Mouse (Mus musculus) liver, embryonic 14.5 days (tissue): ENCODE data around the gene Cadm2.

Experiments used
- CTCF ChIP-seq: IDR thresholded peaks from 2 replicates; pipeline ENCODE4 v1.5.1; 2016; ENCODE audit warnings: antibody characterized with exemption, low read depth, control low read depth
- EP300 ChIP-seq: IDR thresholded peaks from 2 replicates; pipeline ENCODE4 v1.6.1; 2016; ENCODE audit warnings: antibody characterized with exemption, low read depth

DNA sequence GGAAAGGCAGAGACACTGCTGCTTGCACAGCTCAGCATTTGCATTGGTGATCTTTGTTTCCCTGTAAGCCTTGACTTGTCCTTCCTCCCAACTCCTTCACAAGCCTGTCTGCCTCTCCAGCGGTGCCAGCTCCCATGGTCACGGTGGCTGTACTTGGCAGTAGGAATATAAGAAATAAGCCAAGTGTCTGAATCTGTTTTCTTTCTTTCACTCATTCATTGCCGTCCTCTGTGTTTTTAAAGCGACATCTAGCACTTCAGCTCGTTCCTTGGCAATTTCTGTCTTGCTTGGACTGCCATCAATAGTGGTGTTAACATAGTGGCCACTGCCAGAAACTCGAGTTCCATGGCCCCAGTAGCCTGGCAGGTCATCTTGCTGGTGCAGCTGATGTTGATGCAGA lies 524.0 kb downstream of the Cadm2 start:
- no peak for TF ChIP-seq CTCF
- TF ChIP-seq EP300: no peak
